Mouse (Mus musculus) embryonic facial prominence, embryonic 14.5 days (tissue): ENCODE measurements around the gene Sstr1. TPM values are rescaled to one million over a fixed set of nuclear protein-coding genes. Genes with fewer than 3 reads are reported as not detected.

Experiments
- ATAC-seq: fragments of 200-750 bp; cut with Nextera tagmentation; 2 replicates; pipeline ENCODE4 v1.8.0; 2017; ENCODE audit warnings: low read depth, moderate number of reproducible peaks, moderate TSS enrichment
- DNase-seq: peaks from one replicate; pipeline ENCODE4 v3.0.0-alpha.2; 2015; ENCODE audit warnings: low spot score
- H3K27ac ChIP-seq: fragments of 300-500 bp; sonication (generic); replicated peaks from 2 replicates; pipeline ENCODE4 v1.5.1; 2014; ENCODE audit warnings: low read depth, mild to moderate bottlenecking, low read length, moderate library complexity
- H3K27me3 ChIP-seq: fragments of 300-500 bp; sonication (generic); replicated peaks from 2 replicates; pipeline ENCODE4 v1.6.1; 2014; ENCODE audit warnings: low read length; ENCODE audit not compliant: control insufficient read depth, insufficient read depth
- H3K36me3 ChIP-seq: fragments of 300-500 bp; sonication (generic); 2 replicates; pipeline ENCODE4 v1.6.1; 2014; ENCODE audit warnings: low read length, mixed read lengths; ENCODE audit not compliant: control insufficient read depth, insufficient read depth
- H3K4me1 ChIP-seq: fragments of 300-500 bp; sonication (generic); 2 replicates; pipeline ENCODE4 v1.6.1; 2014; ENCODE audit warnings: antibody characterized with exemption, low read length; ENCODE audit not compliant: control insufficient read depth, insufficient read depth
- H3K4me2 ChIP-seq: fragments of 300-500 bp; sonication (generic); 2 replicates; pipeline ENCODE4 v1.6.1; 2014; ENCODE audit warnings: low read depth, mild to moderate bottlenecking, low read length, moderate library complexity, mixed read lengths
- H3K4me3 ChIP-seq: fragments of 300-500 bp; sonication (generic); 2 replicates; pipeline ENCODE4 v1.5.1; 2014; ENCODE audit warnings: low read depth, mild to moderate bottlenecking, low read length
- H3K9ac ChIP-seq: fragments of 300-500 bp; sonication (generic); 2 replicates; pipeline ENCODE4 v1.6.1; 2014; ENCODE audit warnings: low read depth, mild to moderate bottlenecking, low read length, moderate library complexity, mixed read lengths
- H3K9me3 ChIP-seq: fragments of 300-500 bp; sonication (generic); 2 replicates; pipeline ENCODE4 v1.6.1; 2016; ENCODE audit warnings: low read length; ENCODE audit not compliant: control insufficient read depth
- WGBS: fragments of 180-500 bp; shearing (Covaris S2); extraction: QIAGEN DNeasy Blood & Tissue Kit; methylation state at CpG from one replicate; pipeline ENCODE4 v1.1.7; 2014; 5-methylcytosine and 5-hydroxymethylcytosine counted together
- polyA plus RNA-seq: library from polyadenylated mRNA; unstranded; fragments of >200 nt; fragmentation: Nextera tagmentation; extraction: Ambion mirVana; gene quantifications from 2 replicates; pipeline ENCODE4 v1.2.1, GENCODE M21; 2014

The Sstr1 gene
- polyA plus RNA-seq: 0.63 and 1.2 TPM in 2 replicates

- 12% methylated on average over 21 of the region's 21 CpGs for WGBS
- Histone ChIP-seq H3K9me3 (no peaks in the 10 kb centered on the region), H3K36me3 (no peaks in the 10 kb centered on the region), H3K27me3 (peaks cover 65% of the 10 kb centered on the region), H3K4me1 (peaks cover 21% of the 10 kb centered on the region), H3K9ac (peak within 1 kb of the TSS; percentile 59; the same call in 1 of the 2 replicates), H3K4me2 (peak within 1 kb of the TSS; percentile 92), H3K27ac (no peak within 1 kb of the TSS), H3K4me3 (peak within 1 kb of the TSS; percentile 47)
- DNase-seq (peak; percentile 2), ATAC-seq (no peak)
Observed at GRCm38 (mm10) chr12:58211163-58212071, at the start of gene Sstr1. Gene Sstr1, plus strand, starts transcription at chr12:58211772.

DNA sequence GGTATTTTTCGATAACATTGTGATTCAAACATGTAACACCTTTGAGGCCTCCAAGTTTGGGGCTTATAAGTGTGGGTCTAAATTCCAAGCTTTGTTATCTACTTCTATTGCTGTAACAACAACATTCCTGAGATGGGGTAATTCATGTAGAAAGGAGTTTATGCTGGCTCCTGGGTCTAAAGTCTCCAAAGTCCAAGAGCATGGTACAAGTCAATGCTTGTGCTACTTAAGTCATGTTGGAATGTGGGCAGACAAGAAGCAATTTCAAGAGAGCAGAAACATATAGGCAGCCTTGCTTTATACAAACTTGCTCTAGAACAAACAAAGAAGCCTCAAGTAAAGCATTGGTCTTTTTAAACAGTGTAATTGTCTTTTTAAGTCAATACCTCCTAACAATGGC is 12.8 kb upstream of the Sstr1 start:
- 86% methylated on average over 1 of the region's 1 CpGs for WGBS
- Histone ChIP-seq H3K4me2 (no peak overlapping the region), H3K4me1 (no peaks in the 10 kb centered on the region), H3K4me3 (no peak overlapping the region), H3K27ac (no peak overlapping the region), H3K27me3 (no peaks in the 10 kb centered on the region), H3K36me3 (no peaks in the 10 kb centered on the region), H3K9me3 (no peaks in the 10 kb centered on the region), H3K9ac (no peak overlapping the region)
- no peak for ATAC-seq
- peak; percentile 40 for DNase-seq

- DNase-seq (peak; percentile 17), ATAC-seq (no peak)
- Histone ChIP-seq H3K27ac (no peak overlapping the region), H3K4me3 (no peak overlapping the region), H3K36me3 (no peaks in the 10 kb centered on the region), H3K4me1 (no peaks in the 10 kb centered on the region), H3K27me3 (no peaks in the 10 kb centered on the region), H3K9ac (no peak overlapping the region), H3K9me3 (no peaks in the 10 kb centered on the region), H3K4me2 (no peak overlapping the region)
Observed at GRCm38 (mm10) chr12:58201190-58201589, 10.4 kb upstream of the Sstr1 start.

DNA sequence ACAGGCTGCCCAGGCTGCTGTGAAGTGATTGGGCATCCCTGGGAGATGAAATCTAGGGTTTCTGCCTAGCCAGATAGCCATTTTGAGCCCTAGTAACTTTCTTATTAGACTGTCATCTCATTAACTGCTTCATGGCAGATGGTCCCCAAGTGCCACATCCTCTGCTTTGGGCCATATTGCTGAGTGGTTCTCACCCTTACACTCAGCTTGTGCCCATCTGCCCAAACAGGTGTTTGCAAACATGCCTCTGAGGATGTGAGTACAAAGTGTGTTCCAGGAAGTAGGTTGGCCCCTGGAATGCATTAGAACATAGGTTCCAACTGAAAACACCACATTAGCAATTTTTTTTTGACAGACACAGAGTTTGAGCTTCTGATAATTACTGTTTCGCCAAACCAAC is 3.6 kb upstream of the Sstr1 start:
- H3K4me1 ChIP-seq: peaks cover 4% of the 10 kb centered on the region
- 83% methylated on average over 1 of the region's 1 CpGs for WGBS
- no peak overlapping the region for H3K4me2 ChIP-seq
- no peaks in the 10 kb centered on the region for H3K36me3 ChIP-seq
- H3K9me3 ChIP-seq: no peaks in the 10 kb centered on the region
- no peak overlapping the region for H3K4me3 ChIP-seq
- no peak for ATAC-seq
- H3K27ac ChIP-seq: no peak overlapping the region
- no peak for DNase-seq
- H3K27me3 ChIP-seq: peaks cover 39% of the 10 kb centered on the region
- H3K9ac ChIP-seq: no peak overlapping the region

DNA sequence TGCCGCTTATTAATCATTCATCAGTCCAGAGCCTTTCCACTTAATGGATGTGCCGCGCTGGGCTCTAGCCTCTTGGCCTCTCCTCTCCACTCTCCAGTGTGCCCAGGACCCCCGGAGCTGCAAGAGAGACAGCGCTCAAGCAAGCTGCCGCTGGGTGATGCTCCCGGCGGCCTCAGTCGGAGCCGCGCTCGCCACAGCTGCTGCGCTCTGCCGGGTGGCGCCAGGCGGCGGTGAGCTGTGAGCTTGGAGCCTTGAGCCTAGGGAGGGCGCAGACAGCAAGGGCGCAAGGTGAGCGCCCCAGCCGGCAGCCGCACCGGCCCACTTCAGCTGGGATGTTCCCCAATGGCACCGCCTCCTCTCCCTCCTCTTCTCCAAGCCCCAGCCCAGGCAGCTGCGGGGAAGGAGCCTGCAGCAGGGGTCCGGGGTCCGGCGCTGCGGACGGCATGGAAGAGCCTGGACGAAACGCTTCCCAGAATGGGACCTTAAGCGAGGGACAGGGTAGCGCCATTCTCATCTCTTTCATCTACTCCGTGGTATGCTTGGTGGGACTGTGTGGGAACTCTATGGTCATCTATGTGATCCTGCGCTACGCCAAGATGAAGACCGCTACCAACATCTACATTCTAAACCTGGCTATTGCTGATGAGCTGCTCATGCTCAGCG is 820 bp downstream of the Sstr1 start:
- DNase-seq (peak; percentile 30), ATAC-seq (peak; percentile 50)
- Histone ChIP-seq H3K4me3 (peak overlapping the region; percentile 47), H3K4me1 (peaks cover 21% of the 10 kb centered on the region), H3K27me3 (peaks cover 65% of the 10 kb centered on the region), H3K9ac (peak overlapping the region; percentile 59; the same call in 1 of the 2 replicates), H3K4me2 (peak overlapping the region; percentile 92), H3K36me3 (no peaks in the 10 kb centered on the region), H3K27ac (no peak overlapping the region), H3K9me3 (no peaks in the 10 kb centered on the region)
- WGBS: under 1% methylated on average over 31 of the region's 39 CpGs

DNA sequence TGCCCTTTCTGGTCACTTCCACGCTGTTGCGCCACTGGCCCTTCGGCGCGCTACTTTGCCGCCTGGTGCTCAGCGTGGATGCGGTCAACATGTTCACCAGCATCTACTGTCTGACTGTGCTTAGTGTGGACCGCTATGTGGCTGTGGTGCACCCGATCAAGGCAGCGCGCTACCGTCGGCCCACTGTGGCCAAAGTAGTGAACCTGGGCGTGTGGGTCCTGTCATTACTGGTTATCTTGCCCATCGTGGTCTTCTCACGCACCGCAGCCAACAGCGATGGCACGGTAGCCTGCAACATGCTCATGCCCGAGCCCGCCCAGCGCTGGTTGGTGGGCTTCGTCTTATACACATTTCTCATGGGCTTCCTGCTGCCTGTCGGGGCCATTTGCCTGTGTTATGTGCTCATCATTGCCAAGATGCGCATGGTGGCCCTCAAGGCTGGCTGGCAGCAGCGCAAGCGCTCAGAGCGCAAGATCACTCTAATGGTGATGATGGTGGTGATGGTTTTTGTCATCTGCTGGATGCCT is 1.4 kb downstream of the Sstr1 start:
- peak overlapping the region; percentile 92 for H3K4me2 ChIP-seq
- WGBS: 2% methylated on average over 29 of the region's 29 CpGs
- ATAC-seq: no peak
- peak overlapping the region; percentile 47 for H3K4me3 ChIP-seq
- no peak overlapping the region for H3K27ac ChIP-seq
- no peaks in the 10 kb centered on the region for H3K36me3 ChIP-seq
- peaks cover 21% of the 10 kb centered on the region for H3K4me1 ChIP-seq
- peaks cover 62% of the 10 kb centered on the region for H3K27me3 ChIP-seq
- H3K9me3 ChIP-seq: no peaks in the 10 kb centered on the region
- H3K9ac ChIP-seq: peak overlapping the region; percentile 59; the same call in 1 of the 2 replicates
- DNase-seq: no peak

DNA sequence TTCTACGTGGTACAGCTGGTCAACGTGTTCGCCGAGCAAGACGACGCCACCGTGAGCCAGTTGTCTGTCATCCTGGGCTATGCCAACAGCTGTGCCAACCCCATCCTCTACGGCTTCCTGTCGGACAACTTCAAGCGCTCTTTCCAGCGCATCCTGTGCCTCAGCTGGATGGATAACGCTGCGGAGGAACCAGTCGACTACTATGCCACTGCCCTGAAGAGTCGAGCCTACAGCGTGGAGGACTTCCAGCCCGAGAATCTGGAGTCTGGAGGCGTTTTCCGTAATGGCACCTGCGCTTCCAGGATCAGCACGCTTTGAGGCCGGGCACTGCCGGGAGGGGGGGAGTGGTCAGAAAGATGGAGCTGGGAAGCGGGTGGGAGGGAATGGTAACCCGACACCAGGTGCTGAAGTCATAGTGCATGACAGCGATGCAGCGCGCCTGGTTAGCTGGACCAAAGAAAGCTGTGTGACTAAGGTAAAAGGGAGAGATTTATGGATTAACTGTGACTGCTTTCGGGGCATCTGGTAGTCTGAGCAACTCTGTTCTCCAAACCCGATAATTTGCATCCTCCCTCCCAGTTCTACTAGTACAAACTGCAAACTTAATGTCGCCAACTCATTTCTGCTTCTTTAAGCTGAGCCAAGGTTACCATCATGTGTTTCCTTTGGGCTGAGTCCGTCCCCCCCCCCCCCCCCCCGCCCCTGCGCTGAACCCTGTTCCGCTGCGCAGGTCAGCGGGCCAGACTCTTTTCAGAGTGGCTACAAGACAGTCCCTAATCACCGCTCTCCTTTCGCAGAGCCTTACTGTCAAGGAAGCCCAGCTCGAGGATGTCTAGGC is 2.1 kb downstream of the Sstr1 start:
- Histone ChIP-seq H3K27me3 (peaks cover 61% of the 10 kb centered on the region), H3K4me3 (peak overlapping the region; percentile 47), H3K36me3 (no peaks in the 10 kb centered on the region), H3K9me3 (no peaks in the 10 kb centered on the region), H3K4me1 (peaks cover 21% of the 10 kb centered on the region), H3K4me2 (peak overlapping the region; percentile 92), H3K27ac (no peak overlapping the region), H3K9ac (peak overlapping the region; percentile 59; the same call in 1 of the 2 replicates)
- ATAC-seq (0 out of 2 replicates have a peak, but pooled peaks have one; percentile 31), DNase-seq (peak; percentile 57)
- WGBS: 1% methylated on average over 38 of the region's 40 CpGs
